Mouse (Mus musculus): Measurements from ENCODE around the gene Mbtps2. TPM values are rescaled to one million over a fixed set of nuclear protein-coding genes. Genes with fewer than 3 reads are reported as not detected.

The Mbtps2 gene
- polyA plus RNA-seq, 2 experiments from 2014 or later, result 14.5 to 15.1 TPM

DNA sequence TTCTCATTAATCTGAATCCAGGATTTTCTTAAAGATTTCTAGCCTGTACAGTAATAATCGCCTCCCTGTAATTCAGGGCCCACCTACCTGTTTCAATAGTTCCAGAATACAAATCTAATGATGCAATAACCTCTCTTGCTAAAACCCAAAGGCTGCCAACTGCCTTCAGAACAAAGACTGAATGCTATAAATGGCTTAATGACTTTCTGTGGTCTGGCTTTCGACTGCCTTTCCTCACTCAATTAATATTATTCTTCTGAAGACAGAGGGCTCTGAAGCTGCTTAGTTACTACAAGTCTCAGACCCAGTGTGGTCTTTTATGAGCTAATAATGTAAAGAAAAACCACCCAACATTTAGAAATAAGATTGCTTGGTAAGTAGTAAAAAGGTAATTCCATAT is 96.6 kb downstream of the Mbtps2 start:
- ATAC-seq, result no peak

DNA sequence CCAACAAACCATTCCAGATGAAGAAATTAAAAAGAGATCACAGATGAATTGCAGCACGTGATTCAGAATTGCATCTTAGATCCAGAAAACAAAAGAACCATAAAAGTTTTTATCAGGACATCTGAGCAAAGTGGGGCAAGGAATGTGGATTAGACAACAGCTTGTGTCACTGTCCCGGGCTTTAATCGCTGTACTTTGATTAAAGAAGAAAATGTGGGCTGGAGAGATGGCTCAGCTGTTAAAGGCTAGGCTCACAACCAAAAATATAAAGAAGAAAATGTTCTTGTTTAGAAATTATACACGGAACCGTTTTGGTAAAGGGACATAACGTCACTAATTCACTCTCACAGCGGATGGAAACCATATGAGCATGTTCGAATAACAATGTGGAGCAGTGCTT is 98.5 kb downstream of the Mbtps2 start:
- no peak for ATAC-seq

DNA sequence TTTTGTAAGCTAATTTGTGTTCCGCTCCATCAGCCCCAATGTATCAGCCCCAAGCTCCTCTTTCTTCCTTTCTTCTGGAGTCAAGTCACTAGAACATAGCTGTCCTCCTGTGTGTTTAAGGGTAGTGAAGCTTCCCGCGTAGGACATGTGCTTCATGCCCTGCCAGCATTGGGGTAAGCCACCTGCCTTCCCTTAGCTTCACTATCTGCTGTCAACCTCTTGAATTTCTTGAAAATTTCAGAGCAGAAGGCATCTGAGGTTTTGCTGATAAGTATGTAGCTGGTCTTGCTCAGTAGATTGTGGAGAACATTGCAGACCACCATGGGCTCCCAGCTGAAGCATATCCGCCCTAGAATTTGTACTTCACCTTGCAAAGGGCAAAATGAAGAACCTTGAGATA is 105.4 kb downstream of the Mbtps2 start:
- no peak for ATAC-seq

DNA sequence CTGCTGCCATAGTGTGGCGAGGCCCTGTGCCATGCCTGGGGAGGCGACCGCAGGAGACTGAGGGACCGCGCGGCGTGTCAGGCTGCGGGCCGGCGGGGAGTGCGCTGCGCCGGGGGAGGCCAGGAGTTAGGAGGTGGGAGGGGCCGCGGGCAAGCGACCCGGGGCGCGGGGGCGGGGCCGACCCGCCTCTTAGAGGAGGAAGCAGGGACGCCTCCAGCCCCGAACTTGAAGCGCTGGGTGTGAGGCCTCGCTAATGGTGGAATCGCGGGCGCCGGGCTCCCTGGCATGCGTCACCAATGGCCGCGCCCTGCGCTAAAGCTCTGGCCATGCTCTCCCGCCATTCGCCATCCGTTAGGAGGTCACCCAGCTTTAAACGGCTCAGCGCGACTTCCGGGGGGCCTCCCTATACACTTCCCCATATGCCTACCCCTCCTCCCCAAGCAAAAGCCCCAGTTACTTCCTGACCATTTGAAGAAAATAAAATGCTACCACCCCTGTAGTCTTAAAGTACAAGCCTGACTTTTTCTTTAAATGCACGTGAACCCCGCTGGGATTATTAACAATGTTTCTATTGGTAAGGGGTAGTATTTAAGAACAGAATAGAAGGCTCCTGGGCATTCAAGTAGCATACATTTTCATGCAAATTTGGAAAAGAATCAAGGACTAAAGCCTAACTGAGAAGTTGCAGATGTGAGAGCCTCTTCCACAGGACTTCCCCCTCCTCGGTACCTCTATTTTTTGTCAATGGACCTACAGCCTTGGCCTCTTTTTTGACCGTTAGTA is 106.4 kb downstream of the Mbtps2 start, which contains the start of gene Sms:
TSS of gene Sms (minus strand) at position 344 of the 783 bp plus-strand sequence.
- peak; percentile 62 for ATAC-seq

DNA sequence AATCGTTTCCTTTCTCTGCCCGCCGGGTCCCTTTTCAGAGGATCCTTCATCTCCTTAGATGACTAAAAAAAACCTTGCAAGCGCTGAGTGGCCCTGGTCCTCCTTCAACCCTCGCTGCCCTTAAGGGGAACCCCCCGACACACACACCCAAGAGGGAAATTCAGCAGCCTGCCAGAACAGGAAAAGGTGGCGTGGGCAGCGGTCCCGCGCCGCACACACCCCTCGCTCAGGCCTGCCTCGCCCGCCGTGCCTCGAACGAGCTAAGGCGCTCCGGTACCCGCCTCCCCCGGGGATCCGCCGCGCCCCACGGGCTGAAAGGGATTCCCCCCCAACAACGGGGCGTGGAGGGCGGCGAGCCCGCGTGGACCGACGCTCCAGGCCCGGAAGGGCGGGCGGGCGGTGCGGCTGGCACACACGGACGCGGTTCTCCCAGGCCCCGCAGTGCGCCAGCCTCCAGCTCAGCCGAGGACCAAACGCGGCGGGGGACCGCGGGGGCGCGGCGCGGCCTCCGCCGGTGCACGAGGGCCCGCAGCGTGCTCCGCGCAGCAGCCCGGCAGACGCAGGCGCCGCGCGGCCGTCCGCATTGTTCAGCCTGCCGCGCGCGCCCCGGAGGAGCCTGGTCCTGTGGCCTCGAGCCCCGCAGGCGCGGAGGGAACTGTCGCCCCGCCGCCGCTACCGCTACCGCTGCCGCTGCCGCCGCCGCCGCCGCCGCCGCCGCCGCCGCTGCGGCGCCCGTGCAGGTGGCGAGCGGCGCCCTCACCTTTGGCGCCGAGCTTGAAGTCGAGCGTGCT is 107.2 kb downstream of the Mbtps2 start:
- peak; percentile 64 for ATAC-seq

DNA sequence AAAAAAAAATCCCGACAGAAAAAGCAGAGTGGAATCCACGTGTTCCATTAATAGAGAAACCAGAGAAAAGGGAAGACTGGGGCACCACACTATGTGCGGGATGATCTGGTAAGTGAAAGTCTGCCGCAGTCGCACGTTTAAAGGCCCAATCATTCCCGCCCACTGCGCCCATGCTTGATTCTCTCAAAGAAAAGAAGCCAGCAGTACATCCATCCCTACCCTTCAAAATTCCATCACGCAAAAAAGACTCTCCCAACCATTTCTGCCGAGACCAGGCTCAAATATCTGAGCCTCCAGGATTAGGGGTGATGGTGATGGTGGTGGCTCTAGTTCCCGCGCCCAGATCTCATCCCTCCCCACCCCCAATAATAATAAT is 107.8 kb downstream of the Mbtps2 start:
- no peak for ATAC-seq

DNA sequence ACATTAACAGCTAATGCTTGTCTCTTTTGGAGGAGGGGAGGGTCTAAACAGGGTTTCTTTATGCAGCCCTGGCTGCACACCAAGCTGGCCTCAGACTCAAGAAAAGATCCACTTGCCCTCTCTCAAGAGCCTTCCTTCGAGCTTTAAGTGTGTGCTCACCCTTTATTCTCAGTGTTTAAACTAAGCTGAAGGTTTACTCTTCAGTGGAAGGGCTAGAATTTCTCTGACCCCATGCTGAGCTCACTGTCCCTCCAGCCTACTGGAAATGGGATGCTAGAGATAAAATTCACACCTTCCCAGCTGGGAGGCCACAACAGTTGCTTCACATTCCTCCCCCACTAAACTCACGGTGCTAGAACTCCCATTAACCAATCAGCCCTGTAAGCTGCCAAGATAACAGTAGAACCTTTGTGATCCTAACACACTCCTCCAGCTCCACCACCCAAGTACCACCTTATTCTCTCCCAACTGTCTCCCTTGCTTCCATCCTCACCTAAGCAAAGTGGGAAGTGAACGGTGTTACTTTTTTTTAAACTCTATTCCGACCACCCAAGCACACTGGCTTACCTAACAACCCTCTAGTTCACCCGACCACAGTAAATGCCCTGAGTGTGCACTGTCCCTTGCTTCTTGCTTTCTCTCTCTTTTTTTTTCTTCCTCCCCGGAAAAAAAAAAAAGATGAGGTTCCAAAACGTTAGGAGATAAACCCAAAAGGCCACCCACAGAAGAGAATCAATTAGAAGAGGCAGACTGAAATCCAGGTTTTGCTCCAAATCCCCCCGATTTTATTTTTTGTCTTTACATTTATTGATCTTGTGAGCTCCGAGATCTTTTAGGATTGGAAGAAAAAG is 108.4 kb downstream of the Mbtps2 start:
- ATAC-seq, result no peak

DNA sequence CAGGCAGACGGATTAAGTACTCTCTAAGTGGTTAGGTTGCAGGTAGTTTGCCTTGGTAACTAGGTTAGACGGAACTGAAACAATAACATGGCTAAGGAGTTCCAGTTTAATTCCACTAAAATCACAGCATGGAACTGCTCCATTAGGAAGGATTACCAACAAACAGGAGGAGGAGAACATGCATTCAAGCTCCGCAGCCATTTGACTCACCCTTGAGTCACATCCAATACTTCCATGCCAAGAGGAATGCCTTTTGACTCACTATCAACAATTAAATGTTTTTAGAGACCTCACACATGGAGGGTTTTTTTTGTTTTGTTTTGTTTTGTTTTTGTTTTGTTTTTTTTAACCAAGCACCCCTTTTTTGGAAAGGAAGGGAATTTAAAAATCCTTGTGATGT is 109.7 kb downstream of the Mbtps2 start:
- no peak for ATAC-seq

DNA sequence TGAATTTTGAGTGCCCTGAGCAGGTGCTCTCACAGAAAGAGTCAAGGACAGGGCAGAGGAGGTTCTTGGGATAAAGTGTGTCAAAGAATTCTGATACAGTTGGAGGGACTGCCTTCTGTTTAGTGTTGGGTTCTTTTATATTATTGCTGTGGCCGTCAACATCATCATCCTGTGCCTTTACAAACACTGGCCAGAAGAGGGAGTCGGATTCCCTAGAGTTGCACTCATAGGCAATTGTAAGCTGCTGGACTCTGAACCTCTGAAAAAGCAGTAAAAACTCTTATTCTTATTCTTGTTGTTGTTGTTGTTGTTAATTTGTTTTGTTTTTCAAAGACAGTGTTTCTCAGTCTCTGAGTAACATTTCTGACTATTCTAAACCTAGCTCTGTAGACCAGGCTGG is 111.8 kb downstream of the Mbtps2 start:
- no peak for ATAC-seq

Other genes starting within 250 kb of the Mbtps2 start
- gene Phex, start 183.4 kb downstream of the Mbtps2 start, polyA plus RNA-seq (2017; shearing (Covaris generic)), result under 1 TPM; 0.09 to 0.13 TPM
- 10 to 100 TPM; 60.4 to 70.0 TPM for gene Sms, start 106.4 kb downstream of the Mbtps2 start, polyA plus RNA-seq (2017; shearing (Covaris generic))
- 1 to 10 TPM; 4.3 to 4.7 TPM for gene Yy2, start 29.7 kb downstream of the Mbtps2 start, polyA plus RNA-seq (2017; shearing (Covaris generic))
- gene Smpx, start 100.2 kb upstream of the Mbtps2 start, polyA plus RNA-seq (2017; shearing (Covaris generic)), result not detected
- gene Klhl34, start 219.7 kb upstream of the Mbtps2 start, polyA plus RNA-seq (2017; shearing (Covaris generic)), result not detected

Measured in activated CD4-positive, CD25-positive, alpha-beta regulatory T cell, adult 4 months (primary cell).